Mouse (Mus musculus): ENCODE measurements around the gene Mef2a.

DNA sequence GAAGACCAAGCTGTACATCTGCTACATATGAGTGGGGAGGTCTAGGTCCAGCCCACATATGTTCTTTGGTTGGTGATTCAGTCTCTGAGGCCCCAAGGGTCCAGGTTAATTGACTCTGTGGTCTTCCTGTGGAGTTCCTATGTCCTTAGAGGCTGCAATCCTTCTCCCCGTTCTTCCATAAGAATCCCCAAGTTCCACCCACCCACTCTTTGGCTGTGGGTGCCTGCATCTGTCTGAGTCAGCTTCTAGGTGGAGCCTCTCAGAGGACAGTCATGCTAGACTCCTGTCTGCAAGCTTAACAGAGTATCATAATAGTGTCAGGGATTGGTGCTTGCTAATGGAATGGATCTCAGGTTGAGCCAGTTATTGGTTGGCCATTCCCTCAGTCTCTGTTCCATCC is 159.1 kb downstream of the Mef2a start:
- no peak for TF ChIP-seq CTCF (IDR thresholded peaks at IDR 0.05; ENCODE audit: extremely low read depth, insufficient read depth, low read length)
- no peak for TF ChIP-seq POLR2A (IDR thresholded peaks at IDR 0.05; ENCODE audit: extremely low read depth, insufficient read depth, low read length)

All from cortical plate, adult 2 months (tissue).